Mouse (Mus musculus) midbrain, embryonic 13.5 days (tissue): Measurements from ENCODE around the gene Mfap2. TPM values are rescaled to one million over a fixed set of nuclear protein-coding genes. Genes with fewer than 3 reads are reported as not detected.
A peak's percentile ranks its signal among the peaks of the same experiment; 100 is the strongest.

Experiments used
- ATAC-seq: fragments of 200-750 bp; cut with Nextera tagmentation; 2 replicates; pipeline ENCODE4 v1.8.0; 2017; ENCODE audit warnings: mild to moderate bottlenecking, moderate TSS enrichment, moderate library complexity
- H3K27ac ChIP-seq: fragments of 300-500 bp; sonication (generic); 2 replicates; pipeline ENCODE4 v1.5.1; 2015; ENCODE audit warnings: inconsistent platforms, mild to moderate bottlenecking, moderate library complexity
- H3K27me3 ChIP-seq: fragments of 300-500 bp; sonication (generic); 2 replicates; pipeline ENCODE4 v1.6.1; 2015; ENCODE audit warnings: mild to moderate bottlenecking, inconsistent platforms
- H3K36me3 ChIP-seq: fragments of 300-500 bp; sonication (generic); 2 replicates; pipeline ENCODE4 v1.6.1; 2015; ENCODE audit warnings: mild to moderate bottlenecking, inconsistent platforms
- H3K4me1 ChIP-seq: fragments of 300-500 bp; sonication (generic); replicated peaks from 2 replicates; pipeline ENCODE4 v1.6.1; 2015; ENCODE audit warnings: inconsistent platforms
- H3K4me2 ChIP-seq: fragments of 300-500 bp; sonication (generic); replicated peaks from 2 replicates; pipeline ENCODE4 v1.6.1; 2015; ENCODE audit warnings: moderate library complexity, mild to moderate bottlenecking, inconsistent platforms
- H3K4me3 ChIP-seq: fragments of 300-500 bp; sonication (generic); replicated peaks from 2 replicates; pipeline ENCODE4 v1.5.1; 2015; ENCODE audit warnings: mild to moderate bottlenecking, inconsistent platforms
- H3K9ac ChIP-seq: fragments of 300-500 bp; sonication (generic); replicated peaks from 2 replicates; pipeline ENCODE4 v1.6.1; 2015; ENCODE audit warnings: mild to moderate bottlenecking, inconsistent platforms
- H3K9me3 ChIP-seq: fragments of 300-500 bp; sonication (generic); 2 replicates; pipeline ENCODE4 v1.6.1; 2016; ENCODE audit warnings: mild to moderate bottlenecking, inconsistent platforms
- WGBS: fragments of 180-500 bp; shearing (Covaris S2); methylation state at CpG from one replicate; pipeline ENCODE4 v1.1.7; 2015; 5-methylcytosine and 5-hydroxymethylcytosine counted together
- polyA plus RNA-seq: library from polyadenylated mRNA; unstranded; fragments of >200 nt; fragmentation: Nextera tagmentation; extraction: Ambion mirVana; gene quantifications from 2 replicates; pipeline ENCODE4 v1.2.1, GENCODE M21; 2015

Gene Mfap2
- polyA plus RNA-seq, 1 experiment from 2014 or later, result 207 TPM

DNA sequence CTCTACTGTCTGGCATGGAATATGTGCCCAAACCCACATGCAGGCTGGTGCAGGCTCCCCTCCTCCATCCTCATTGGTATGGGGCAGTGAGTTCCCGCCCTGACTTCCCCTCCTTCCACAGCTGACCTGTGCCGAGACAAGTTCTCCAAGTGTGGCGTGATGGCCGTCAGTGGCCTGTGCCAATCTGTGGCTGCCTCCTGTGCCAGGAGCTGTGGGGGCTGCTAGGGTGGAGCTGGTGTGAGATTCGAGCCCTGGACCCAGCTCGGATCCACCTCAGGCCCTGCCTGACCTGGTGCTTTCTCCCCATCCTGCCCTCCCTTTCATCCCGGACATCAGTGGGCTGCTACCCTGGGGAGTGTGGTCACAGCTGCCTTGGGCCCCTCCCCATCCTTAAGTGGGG lies 5.1 kb downstream of the Mfap2 start:
- Histone ChIP-seq H3K36me3 (peaks cover 71% of the 10 kb centered on the region), H3K9me3 (no peaks in the 10 kb centered on the region), H3K9ac (no peak overlapping the region), H3K4me3 (no peak overlapping the region), H3K27me3 (no peaks in the 10 kb centered on the region), H3K4me1 (peaks cover 47% of the 10 kb centered on the region), H3K27ac (no peak overlapping the region), H3K4me2 (no peak overlapping the region)
- 78% methylated on average over 7 of the region's 7 CpGs for WGBS
- no peak for ATAC-seq

GRCm38 (mm10) chr4:141016311-141016710 lies 6.1 kb downstream of the Mfap2 start:
- Histone ChIP-seq H3K4me3 (no peak overlapping the region), H3K4me2 (no peak overlapping the region), H3K4me1 (peaks cover 53% of the 10 kb centered on the region), H3K27me3 (no peaks in the 10 kb centered on the region), H3K27ac (no peak overlapping the region), H3K9me3 (no peaks in the 10 kb centered on the region), H3K9ac (no peak overlapping the region), H3K36me3 (peaks cover 71% of the 10 kb centered on the region)
- no peak for ATAC-seq
- WGBS, result 90% methylated on average over 9 of the region's 9 CpGs

- Histone ChIP-seq H3K9ac (no peak overlapping the region), H3K9me3 (no peaks in the 10 kb centered on the region), H3K4me3 (no peak overlapping the region), H3K27ac (0 out of 2 replicates have a peak overlapping the region, but pooled peaks have one; percentile 30), H3K36me3 (peaks cover 71% of the 10 kb centered on the region), H3K4me2 (no peak overlapping the region), H3K4me1 (peaks cover 49% of the 10 kb centered on the region), H3K27me3 (no peaks in the 10 kb centered on the region)
- 88% methylated on average over 29 of the region's 29 CpGs for WGBS
- no peak for ATAC-seq
These were observed 7.6 kb downstream of the Mfap2 start for GRCm38 (mm10) chr4:141017657-141018436.

GRCm38 (mm10) chr4:141020220-141020619 lies 10.0 kb downstream of the Mfap2 start:
- ATAC-seq, result no peak
- Histone ChIP-seq H3K36me3 (peaks cover 62% of the 10 kb centered on the region), H3K4me1 (peaks cover 40% of the 10 kb centered on the region)

GRCm38 (mm10) chr4:141020811-141021613 lies 10.8 kb downstream of the Mfap2 start:
- Histone ChIP-seq H3K36me3 (peaks cover 62% of the 10 kb centered on the region), H3K9ac (peak overlapping the region; percentile 50; the same call in 1 of the 2 replicates), H3K9me3 (no peaks in the 10 kb centered on the region), H3K4me3 (no peak overlapping the region), H3K4me2 (peak overlapping the region; percentile 16), H3K27me3 (no peaks in the 10 kb centered on the region), H3K27ac (peak overlapping the region; percentile 93), H3K4me1 (peaks cover 40% of the 10 kb centered on the region)
- peak; percentile 78 for ATAC-seq
- WGBS, result 21% methylated on average over 14 of the region's 14 CpGs

More at GRCm38 (mm10) chr4:141020220-141020619, 10.0 kb downstream of the Mfap2 start:
- WGBS, result 80% methylated on average over 17 of the region's 17 CpGs
- Histone ChIP-seq H3K4me3 (no peak overlapping the region), H3K9ac (peak overlapping the region; percentile 50; the same call in 1 of the 2 replicates), H3K9me3 (no peaks in the 10 kb centered on the region), H3K27me3 (no peaks in the 10 kb centered on the region), H3K27ac (peak overlapping the region; percentile 93), H3K4me2 (no peak overlapping the region)

DNA sequence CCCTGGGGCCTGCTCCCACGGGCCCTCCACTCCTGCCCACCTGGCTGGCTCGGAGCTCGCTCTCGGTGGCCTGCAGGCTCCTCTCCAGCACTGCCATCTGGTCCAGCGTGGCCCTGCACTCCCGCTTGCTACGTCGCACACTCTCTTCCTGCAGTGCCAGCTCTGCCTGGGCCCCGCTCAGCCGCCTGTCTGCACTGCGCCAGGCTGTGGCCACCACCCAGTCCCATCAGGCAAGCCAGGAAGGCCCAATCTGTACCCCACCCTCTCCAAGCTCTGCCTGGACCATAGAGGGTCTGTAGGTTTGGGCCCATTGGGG lies 11.4 kb downstream of the Mfap2 start:
- Histone ChIP-seq H3K4me2 (peak overlapping the region; percentile 16; the same call in 1 of the 2 replicates), H3K4me3 (no peak overlapping the region), H3K4me1 (peaks cover 40% of the 10 kb centered on the region), H3K9me3 (no peaks in the 10 kb centered on the region), H3K9ac (peak overlapping the region; percentile 50; the same call in 1 of the 2 replicates), H3K36me3 (peaks cover 62% of the 10 kb centered on the region), H3K27ac (peak overlapping the region; percentile 93), H3K27me3 (no peaks in the 10 kb centered on the region)
- 45% methylated on average over 11 of the region's 11 CpGs for WGBS
- peak; percentile 46 for ATAC-seq

DNA sequence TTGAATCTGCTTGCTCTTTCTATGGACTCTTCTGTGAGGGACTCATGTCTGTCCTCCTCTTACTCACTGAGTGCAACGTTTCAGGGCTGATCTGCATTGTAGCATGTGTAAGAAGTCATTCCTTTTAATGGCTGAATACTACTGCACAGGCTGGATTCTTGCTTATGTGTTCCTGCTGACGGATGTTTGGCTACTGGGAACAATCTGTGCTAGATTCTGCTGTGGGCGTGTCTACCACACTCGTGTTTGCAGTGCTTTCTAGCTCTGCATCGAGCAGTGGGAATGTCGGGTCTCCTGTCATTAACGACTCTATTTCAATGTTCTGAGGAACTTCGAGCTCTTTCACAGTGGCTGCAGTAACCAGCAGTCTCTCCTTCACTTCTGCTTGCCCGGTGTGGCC lies 13.8 kb downstream of the Mfap2 start:
- Histone ChIP-seq H3K4me3 (no peak overlapping the region), H3K4me2 (no peak overlapping the region), H3K9me3 (no peaks in the 10 kb centered on the region), H3K4me1 (peaks cover 34% of the 10 kb centered on the region), H3K9ac (no peak overlapping the region), H3K27me3 (no peaks in the 10 kb centered on the region), H3K27ac (no peak overlapping the region), H3K36me3 (peaks cover 63% of the 10 kb centered on the region)
- 77% methylated on average over 9 of the region's 9 CpGs for WGBS
- ATAC-seq, result no peak

DNA sequence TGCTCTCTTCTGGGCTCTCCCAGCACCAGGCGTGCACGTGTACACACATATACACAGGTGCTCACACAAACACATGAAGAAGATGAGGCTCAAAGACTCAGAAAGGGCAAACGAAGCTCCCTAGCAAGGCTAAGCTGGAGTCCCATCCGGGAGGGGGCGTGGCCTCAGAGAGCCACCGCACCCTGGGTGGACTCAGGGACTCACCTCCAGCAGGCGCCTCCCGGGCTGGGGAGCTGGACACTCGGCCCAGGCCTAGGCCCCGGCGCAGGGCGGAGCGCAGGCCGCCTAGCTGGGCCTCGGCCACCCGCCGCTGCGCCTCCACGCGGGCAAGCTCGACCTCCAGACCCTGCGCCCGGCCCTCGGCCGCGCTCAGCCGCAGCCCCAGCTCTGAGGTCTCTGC lies 14.8 kb downstream of the Mfap2 start:
- no peak overlapping the region for H3K4me2 ChIP-seq
- WGBS, result 79% methylated on average over 27 of the region's 27 CpGs
- H3K27ac ChIP-seq, result no peak overlapping the region
- no peak overlapping the region for H3K4me3 ChIP-seq
- H3K9me3 ChIP-seq, result no peaks in the 10 kb centered on the region
- H3K36me3 ChIP-seq, result peaks cover 67% of the 10 kb centered on the region
- H3K9ac ChIP-seq, result no peak overlapping the region
- peaks cover 24% of the 10 kb centered on the region for H3K4me1 ChIP-seq
- no peak for ATAC-seq
- no peaks in the 10 kb centered on the region for H3K27me3 ChIP-seq

DNA sequence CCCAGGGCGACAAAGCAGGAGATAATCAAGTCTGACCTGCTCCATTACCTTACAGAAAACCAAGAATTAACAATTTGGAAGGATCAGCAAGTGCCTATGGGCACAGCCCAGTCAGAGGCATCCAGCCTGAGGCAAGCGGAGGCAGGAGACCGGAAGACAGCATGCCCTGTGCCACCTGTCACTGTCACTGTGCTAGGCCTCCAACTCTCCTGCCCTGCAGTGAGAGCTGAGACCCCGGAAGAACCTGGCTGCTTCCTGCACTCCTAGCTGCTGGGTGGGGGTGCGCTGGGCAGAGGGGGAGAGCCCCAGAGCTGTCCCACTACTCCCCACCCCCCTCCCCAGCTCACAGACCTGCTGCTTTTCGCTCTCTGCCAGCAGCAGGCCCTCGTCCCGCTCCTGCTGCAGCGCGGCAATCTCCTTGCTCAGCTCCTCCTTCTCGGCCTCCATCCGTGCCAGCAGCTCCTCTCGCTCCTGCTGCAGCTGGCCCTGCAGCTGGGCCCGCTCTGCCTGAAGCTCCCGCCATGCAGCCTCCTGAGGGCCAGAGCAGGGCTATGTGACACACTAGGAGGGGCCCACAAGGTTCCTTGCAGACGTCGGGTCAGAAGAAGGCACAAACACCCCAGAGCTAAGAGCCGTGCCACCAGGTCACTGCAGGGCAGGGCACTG lies 20.5 kb downstream of the Mfap2 start:
- WGBS, result 96% methylated on average over 18 of the region's 18 CpGs
- Histone ChIP-seq H3K9ac (no peak overlapping the region), H3K4me2 (no peak overlapping the region), H3K27ac (no peak overlapping the region; the same call in 1 of the 2 replicates), H3K4me1 (peaks cover 8% of the 10 kb centered on the region), H3K9me3 (no peaks in the 10 kb centered on the region), H3K4me3 (no peak overlapping the region), H3K27me3 (no peaks in the 10 kb centered on the region), H3K36me3 (peaks cover 85% of the 10 kb centered on the region)
- no peak for ATAC-seq

DNA sequence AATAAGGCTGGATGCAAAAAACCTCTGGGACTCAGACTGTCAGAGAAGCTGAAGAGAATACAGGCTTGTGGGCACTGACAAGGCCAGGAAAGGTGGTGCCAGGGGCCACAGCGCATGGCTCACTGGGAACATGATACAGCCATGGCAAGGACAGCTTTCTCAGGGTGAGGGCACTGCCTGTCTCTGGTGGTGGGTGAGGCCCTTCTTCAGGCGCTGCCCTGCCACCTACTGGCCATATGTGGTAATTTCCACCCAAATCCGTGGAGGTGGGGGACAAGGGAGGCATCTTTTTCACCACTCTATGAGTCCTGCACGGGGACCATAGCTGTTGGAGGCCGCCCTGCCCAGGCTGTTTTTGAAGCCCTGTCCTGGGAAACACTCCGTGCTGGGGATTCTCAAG lies 21.5 kb downstream of the Mfap2 start:
- peaks cover 85% of the 10 kb centered on the region for H3K36me3 ChIP-seq

DNA sequence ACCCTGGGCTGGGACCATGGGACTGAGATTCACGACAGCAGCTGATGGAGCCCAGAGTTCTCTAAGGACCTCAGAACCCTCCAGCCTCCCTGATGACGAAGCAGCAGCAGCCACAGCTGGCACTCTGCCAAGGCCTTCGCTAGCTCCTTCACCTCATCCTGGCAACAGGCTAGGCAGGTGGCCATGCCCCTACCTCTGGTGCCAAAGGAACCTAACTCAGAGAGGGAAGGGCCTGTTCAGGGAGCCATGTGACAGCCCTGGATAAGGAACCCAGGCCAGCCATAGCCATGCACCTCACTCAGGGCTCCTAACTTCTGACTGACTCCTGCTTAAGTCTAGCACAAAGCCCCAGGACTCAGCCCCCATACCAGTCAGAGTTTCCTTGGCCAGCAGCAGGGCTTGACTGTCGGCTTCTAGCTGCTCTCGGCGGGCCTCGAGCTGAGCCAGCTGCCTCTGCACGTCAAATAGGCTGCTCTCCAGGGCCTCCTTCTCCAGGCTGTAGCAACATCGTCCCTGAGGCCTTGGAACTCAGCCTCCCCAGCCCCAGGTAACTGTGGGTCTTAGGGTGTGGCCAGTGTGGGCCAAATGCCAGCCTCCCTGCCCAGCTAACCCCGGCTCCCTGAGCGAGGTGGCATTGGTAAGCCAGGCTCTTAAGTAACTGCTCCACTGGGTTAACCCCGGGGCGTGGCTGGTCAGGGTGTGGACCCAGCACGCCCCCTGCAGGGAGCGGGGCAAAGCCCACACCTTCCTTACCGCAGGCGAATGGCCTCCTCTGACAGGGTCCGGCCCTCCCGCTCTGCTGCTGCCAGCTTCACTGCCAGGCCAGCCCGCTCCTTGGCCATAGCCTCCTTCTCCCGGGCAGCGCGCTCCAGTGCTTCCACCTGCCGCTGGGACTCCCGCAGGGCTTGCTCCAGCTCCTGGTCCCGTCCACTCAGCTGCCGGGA lies 23.7 kb downstream of the Mfap2 start:
- H3K9me3 ChIP-seq, result no peaks in the 10 kb centered on the region
- no peak overlapping the region for H3K4me3 ChIP-seq
- H3K4me1 ChIP-seq, result peaks cover 8% of the 10 kb centered on the region
- WGBS, result 82% methylated on average over 27 of the region's 27 CpGs
- H3K27ac ChIP-seq, result peak overlapping the region; percentile 51; the same call in 1 of the 2 replicates
- peaks cover 86% of the 10 kb centered on the region for H3K36me3 ChIP-seq
- no peaks in the 10 kb centered on the region for H3K27me3 ChIP-seq
- no peak overlapping the region for H3K9ac ChIP-seq
- ATAC-seq, result no peak
- no peak overlapping the region for H3K4me2 ChIP-seq

More for the DNA sequence above, 21.5 kb downstream of the Mfap2 start:
- no peak overlapping the region for H3K27ac ChIP-seq
- no peak overlapping the region for H3K4me2 ChIP-seq
- no peak overlapping the region for H3K9ac ChIP-seq
- ATAC-seq, result peak; percentile 68
- no peaks in the 10 kb centered on the region for H3K9me3 ChIP-seq
- WGBS, result 21% methylated on average over 6 of the region's 6 CpGs
- peaks cover 8% of the 10 kb centered on the region for H3K4me1 ChIP-seq
- H3K4me3 ChIP-seq, result no peak overlapping the region
- H3K27me3 ChIP-seq, result no peaks in the 10 kb centered on the region
